Mouse (Mus musculus) midbrain, embryonic 12.5 days (tissue): ENCODE results near the gene Mon1b. TPM values are rescaled to one million over a fixed set of nuclear protein-coding genes. Genes with fewer than 3 reads are reported as not detected.
A peak's percentile ranks its signal among the peaks of the same experiment; 100 is the strongest.

Experiments
- ATAC-seq: fragments of 200-750 bp; cut with Nextera tagmentation; 2 replicates; pipeline ENCODE4 v1.8.0; 2017; ENCODE audit warnings: low read depth, moderate TSS enrichment, moderate library complexity; ENCODE audit not compliant: low FRiP score
- H3K27ac ChIP-seq: fragments of 300-500 bp; sonication (generic); replicated peaks from 2 replicates; pipeline ENCODE4 v1.5.1; 2016; ENCODE audit warnings: mild to moderate bottlenecking
- H3K27me3 ChIP-seq: fragments of 300-500 bp; sonication (generic); 2 replicates; pipeline ENCODE4 v1.6.1; 2016; ENCODE audit warnings: mild to moderate bottlenecking
- H3K36me3 ChIP-seq: fragments of 300-500 bp; sonication (generic); 2 replicates; pipeline ENCODE4 v1.6.1; 2016
- H3K4me1 ChIP-seq: fragments of 300-500 bp; sonication (generic); 2 replicates; pipeline ENCODE4 v1.6.1; 2016
- H3K4me2 ChIP-seq: fragments of 300-500 bp; sonication (generic); replicated peaks from 2 replicates; pipeline ENCODE4 v1.6.1; 2016; ENCODE audit warnings: mild to moderate bottlenecking, moderate library complexity
- H3K4me3 ChIP-seq: fragments of 300-500 bp; sonication (generic); 2 replicates; pipeline ENCODE4 v1.5.1; 2016; ENCODE audit warnings: mild to moderate bottlenecking
- H3K9ac ChIP-seq: fragments of 300-500 bp; sonication (generic); replicated peaks from 2 replicates; pipeline ENCODE4 v1.6.1; 2016; ENCODE audit warnings: mild to moderate bottlenecking, moderate library complexity
- H3K9me3 ChIP-seq: fragments of 300-500 bp; sonication (generic); 2 replicates; pipeline ENCODE4 v1.6.1; 2016; ENCODE audit warnings: mild to moderate bottlenecking
- WGBS: fragments of 180-500 bp; shearing (Covaris S2); methylation state at CpG from one replicate; pipeline ENCODE4 v1.1.7; 2016; 5-methylcytosine and 5-hydroxymethylcytosine counted together
- polyA plus RNA-seq: library from polyadenylated mRNA; unstranded; fragments of >200 nt; fragmentation: Nextera tagmentation; extraction: Ambion mirVana; gene quantifications from 2 replicates; pipeline ENCODE4 v1.2.1, GENCODE M21; 2016

The Mon1b gene
- polyA plus RNA-seq, 1 experiment from 2014 or later, result 11.5 TPM

DNA sequence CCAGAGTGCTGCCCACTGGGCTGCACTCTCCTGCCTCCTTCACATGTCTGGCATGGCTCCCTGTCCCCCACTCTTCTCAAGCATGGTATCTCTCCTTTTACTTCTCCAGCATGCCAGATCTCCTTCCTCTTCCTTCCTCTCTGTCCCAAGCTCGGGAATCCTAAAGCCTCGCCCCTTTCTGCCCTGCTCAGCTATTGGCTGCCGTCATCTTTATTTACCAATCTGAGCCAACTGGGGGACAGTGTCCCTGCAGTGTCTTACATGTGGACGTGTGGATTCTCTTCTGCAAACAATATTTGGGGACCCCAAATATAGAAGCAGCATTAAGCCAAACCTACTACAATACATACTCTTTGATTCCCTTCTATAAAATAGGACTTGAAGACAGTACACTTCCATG lies 17.8 kb downstream of the Mon1b start:
- ATAC-seq, result no peak
- H3K9ac ChIP-seq, result no peak overlapping the region
- H3K4me3 ChIP-seq, result no peak overlapping the region
- H3K36me3 ChIP-seq, result no peaks in the 10 kb centered on the region
- H3K9me3 ChIP-seq, result no peaks in the 10 kb centered on the region
- WGBS, result 64% methylated on average over 4 of the region's 4 CpGs
- no peaks in the 10 kb centered on the region for H3K4me1 ChIP-seq
- no peaks in the 10 kb centered on the region; the same call in 1 of the 2 replicates for H3K27me3 ChIP-seq
- no peak overlapping the region for H3K4me2 ChIP-seq
- no peak overlapping the region for H3K27ac ChIP-seq

DNA sequence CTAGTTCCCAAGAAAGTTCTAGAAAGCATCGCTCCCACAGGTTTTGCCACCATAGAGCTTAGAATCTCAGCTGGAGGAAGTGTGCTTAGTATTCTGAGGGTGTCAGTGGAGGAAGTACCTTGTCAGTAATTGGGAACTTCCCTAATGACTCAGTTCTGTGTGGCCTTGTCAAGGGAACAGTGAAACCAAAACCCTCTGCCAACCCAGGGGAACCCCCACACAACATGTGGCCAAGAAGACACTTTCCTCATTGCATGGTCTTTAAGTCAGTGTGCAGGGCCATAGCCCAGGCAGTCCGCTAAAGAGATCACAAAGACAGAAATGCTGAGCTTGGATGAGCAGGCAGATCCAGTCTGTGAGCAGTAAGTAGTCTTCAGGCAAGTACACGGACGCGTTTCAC lies 20.8 kb downstream of the Mon1b start:
- Histone ChIP-seq H3K27ac (no peak overlapping the region), H3K9ac (no peak overlapping the region), H3K4me2 (no peak overlapping the region), H3K36me3 (no peaks in the 10 kb centered on the region), H3K4me3 (no peak overlapping the region), H3K4me1 (no peaks in the 10 kb centered on the region), H3K9me3 (no peaks in the 10 kb centered on the region), H3K27me3 (no peaks in the 10 kb centered on the region; the same call in 1 of the 2 replicates)
- WGBS, result 91% methylated on average over 5 of the region's 5 CpGs
- ATAC-seq, result no peak

DNA sequence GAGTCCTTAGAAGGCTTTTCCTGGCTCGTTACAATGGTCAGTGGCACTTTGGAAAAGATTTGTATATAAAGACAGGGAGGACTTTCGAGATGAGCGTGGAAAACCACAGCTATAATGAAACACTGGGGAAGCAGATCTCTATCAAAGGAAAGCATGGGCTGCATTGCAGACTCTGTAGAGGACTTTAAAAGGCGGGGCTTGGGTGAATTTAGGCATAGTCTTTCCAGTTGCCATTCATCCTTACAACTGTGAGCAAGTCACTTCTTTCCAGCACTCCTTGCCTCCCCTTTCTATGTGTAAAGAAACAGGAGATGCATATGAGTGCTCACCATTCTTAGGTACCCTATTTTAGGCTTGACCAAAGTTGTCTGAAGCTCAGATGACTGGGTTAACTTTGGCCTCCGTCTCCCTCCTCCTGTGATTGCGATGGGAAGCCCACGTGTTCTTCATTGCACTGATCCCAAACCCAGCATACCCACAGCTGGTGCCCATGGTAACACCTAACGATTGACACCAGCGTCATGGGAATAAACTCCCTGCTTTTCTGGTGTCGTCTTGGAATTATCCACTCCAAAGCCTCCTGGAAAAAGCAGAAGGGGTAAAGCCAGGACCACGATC lies 21.4 kb downstream of the Mon1b start:
- Histone ChIP-seq H3K27ac (no peak overlapping the region), H3K4me2 (no peak overlapping the region), H3K4me1 (no peaks in the 10 kb centered on the region), H3K36me3 (no peaks in the 10 kb centered on the region), H3K27me3 (no peaks in the 10 kb centered on the region; the same call in 1 of the 2 replicates), H3K9ac (no peak overlapping the region), H3K4me3 (no peak overlapping the region), H3K9me3 (no peaks in the 10 kb centered on the region)
- ATAC-seq, result no peak
- 83% methylated on average over 11 of the region's 11 CpGs for WGBS

DNA sequence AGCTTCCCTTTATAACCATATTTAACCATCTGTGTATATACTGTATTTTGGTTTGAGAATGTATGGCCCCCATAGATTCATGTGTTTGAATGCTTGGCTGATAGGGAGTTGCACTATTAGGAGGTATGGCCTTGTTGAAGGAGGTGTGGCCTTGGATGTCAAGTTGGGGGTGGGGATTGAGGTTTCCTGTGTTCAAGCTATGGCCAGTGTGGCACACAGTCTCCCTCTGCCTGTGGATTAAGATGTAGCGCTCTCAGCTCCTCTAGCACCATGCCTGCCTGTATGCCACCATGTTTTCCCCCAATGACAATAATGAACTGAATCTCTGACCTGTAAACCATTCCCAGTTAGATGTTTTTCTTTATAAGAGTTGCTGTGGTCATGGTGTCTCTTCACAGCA lies 24.7 kb downstream of the Mon1b start:
- no peak overlapping the region for H3K9ac ChIP-seq
- WGBS, result 88% methylated on average over 1 of the region's 1 CpGs
- no peaks in the 10 kb centered on the region for H3K27me3 ChIP-seq

DNA sequence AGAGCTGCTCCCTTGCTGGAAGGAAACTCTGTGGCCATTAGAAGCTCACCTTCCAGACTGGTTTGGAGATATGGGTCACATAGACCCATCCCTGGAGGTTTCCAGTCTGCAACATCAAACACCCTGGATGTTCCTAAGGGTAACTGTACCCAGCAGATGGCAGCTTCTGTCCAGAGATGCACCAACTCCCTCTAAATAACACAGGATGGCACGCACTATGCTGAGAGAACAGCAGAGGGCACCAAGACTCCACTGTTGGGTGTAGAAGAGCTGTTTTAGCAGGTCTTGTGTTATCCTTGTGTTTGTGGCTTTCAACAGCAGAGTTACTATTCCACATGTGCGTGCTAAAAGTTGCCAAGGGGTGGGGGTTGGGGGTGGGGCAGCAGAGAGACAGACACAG lies 29.2 kb downstream of the Mon1b start:
- Histone ChIP-seq H3K9me3 (no peaks in the 10 kb centered on the region), H3K9ac (no peak overlapping the region), H3K4me2 (no peak overlapping the region), H3K27me3 (no peaks in the 10 kb centered on the region), H3K27ac (no peak overlapping the region), H3K4me1 (0 out of 2 replicates have a peak, but pooled peaks cover 10% of the 10 kb centered on the region), H3K36me3 (no peaks in the 10 kb centered on the region), H3K4me3 (no peak overlapping the region)
- ATAC-seq, result peak; percentile 68
- 6% methylated on average over 2 of the region's 2 CpGs for WGBS

More for the DNA sequence above, 24.7 kb downstream of the Mon1b start:
- Histone ChIP-seq H3K36me3 (no peaks in the 10 kb centered on the region), H3K4me1 (0 out of 2 replicates have a peak, but pooled peaks cover 5% of the 10 kb centered on the region), H3K4me2 (no peak overlapping the region), H3K4me3 (no peak overlapping the region), H3K27ac (no peak overlapping the region), H3K9me3 (no peaks in the 10 kb centered on the region)
- ATAC-seq, result no peak

DNA sequence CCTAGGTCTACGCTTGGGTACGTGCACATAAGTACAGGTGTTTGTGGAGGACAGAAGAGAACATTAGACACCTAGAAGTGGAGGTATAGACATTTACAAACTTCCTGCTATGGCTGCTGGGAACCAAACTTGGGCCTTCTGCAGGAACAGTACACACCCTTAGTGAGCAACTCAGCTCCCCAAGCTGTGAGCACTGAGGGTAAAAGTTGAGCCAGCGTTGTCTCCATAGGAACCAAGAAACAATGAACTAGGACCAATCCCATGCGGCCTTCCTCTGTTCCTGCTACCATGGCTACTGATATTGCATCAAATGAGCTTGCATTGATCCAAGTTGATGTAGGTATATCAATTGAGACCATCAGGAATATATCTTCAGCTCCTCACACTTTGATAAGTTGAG lies 29.6 kb downstream of the Mon1b start:
- Histone ChIP-seq H3K9me3 (no peaks in the 10 kb centered on the region), H3K27me3 (no peaks in the 10 kb centered on the region), H3K4me1 (0 out of 2 replicates have a peak, but pooled peaks cover 10% of the 10 kb centered on the region), H3K4me3 (no peak overlapping the region), H3K9ac (no peak overlapping the region), H3K4me2 (no peak overlapping the region), H3K27ac (no peak overlapping the region), H3K36me3 (no peaks in the 10 kb centered on the region)
- ATAC-seq, result peak; percentile 42
- WGBS, result 54% methylated on average over 4 of the region's 4 CpGs

DNA sequence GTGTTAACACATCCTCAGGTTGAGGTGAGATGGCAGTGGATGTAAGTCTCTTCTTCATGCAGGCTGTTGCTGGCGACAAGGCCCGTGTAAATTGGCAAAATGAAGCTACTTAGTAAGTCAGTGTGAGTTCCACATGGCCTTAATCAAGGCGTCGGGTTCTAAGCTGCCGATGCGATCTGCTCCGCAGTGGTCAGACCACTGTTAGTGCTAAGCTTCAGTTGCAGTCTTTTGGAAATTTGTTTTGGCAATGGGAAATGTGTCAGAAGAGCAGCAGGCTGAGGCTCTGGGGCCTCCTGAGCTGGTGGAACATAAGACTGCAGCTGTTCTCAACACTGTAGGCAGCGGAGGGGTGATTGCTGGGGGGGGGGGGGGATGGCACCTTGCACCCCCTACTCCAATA lies 30.6 kb downstream of the Mon1b start:
- ATAC-seq, result no peak
- Histone ChIP-seq H3K4me1 (0 out of 2 replicates have a peak, but pooled peaks cover 10% of the 10 kb centered on the region), H3K9me3 (no peaks in the 10 kb centered on the region), H3K36me3 (no peaks in the 10 kb centered on the region), H3K4me2 (no peak overlapping the region), H3K4me3 (no peak overlapping the region), H3K27ac (no peak overlapping the region), H3K27me3 (no peaks in the 10 kb centered on the region), H3K9ac (no peak overlapping the region)
- 75% methylated on average over 8 of the region's 8 CpGs for WGBS

DNA sequence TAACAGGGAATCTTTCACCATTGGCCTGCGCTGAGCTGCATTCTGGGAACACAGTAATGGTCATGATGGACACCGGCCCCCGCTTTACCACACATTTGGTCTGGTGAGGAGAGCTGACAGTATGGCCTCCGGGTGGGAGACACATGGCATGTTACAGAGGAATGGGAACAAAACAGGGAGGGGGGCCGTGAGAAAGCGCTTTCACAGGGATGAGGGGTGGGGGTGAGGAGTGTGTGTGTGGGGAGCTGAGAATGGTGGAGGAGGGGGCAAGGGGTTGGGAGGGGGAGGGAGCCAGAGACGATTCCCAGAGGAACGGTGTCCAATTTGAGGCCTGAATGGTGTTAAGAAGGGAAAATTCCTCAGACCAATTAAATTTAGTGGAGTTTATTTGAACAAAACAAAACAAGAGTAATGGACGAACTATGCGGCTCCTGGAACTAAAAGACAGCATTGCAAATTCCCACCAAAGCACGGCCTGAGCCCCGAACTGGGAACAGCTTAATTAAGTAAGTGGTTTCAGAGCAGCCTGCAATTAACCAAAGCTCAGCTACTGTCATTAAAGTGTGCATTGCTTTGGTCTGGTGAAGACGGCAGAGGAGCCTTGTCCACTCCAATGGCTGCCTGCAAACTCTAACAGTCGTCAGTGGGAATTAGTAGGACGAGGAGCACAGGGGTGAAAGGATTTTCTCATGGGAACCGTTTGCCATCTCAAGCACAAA lies 31.5 kb downstream of the Mon1b start:
- peak; percentile 31 for ATAC-seq
- H3K9me3 ChIP-seq, result no peaks in the 10 kb centered on the region
- no peak overlapping the region for H3K4me3 ChIP-seq
- H3K4me1 ChIP-seq, result 0 out of 2 replicates have a peak, but pooled peaks cover 10% of the 10 kb centered on the region
- no peak overlapping the region for H3K4me2 ChIP-seq
- H3K27ac ChIP-seq, result no peak overlapping the region
- no peaks in the 10 kb centered on the region for H3K27me3 ChIP-seq
- H3K36me3 ChIP-seq, result no peaks in the 10 kb centered on the region
- H3K9ac ChIP-seq, result no peak overlapping the region
- WGBS, result 66% methylated on average over 16 of the region's 16 CpGs

DNA sequence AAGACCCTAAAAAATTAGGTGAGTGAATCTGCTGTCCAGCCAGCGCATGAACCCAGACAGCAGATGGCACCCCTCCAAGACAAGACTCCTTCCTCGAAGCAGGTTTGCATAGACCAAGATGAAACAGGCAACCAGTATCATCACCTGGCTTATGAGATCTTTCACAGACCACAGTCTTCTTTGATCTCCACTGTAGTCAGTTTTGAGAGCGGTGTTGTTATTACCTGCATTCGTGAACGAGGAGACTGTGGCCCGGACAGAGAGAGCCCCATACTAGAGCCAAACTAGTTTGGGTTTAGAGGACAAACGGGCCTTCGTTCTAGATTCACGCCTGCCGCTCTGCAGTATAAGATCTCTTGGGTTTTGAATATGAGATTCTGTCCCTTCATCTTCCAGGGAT lies 34.5 kb downstream of the Mon1b start:
- Histone ChIP-seq H3K27ac (no peak overlapping the region), H3K9ac (no peak overlapping the region), H3K4me3 (no peak overlapping the region), H3K27me3 (no peaks in the 10 kb centered on the region), H3K36me3 (no peaks in the 10 kb centered on the region), H3K4me1 (peaks cover 10% of the 10 kb centered on the region; the same call in 1 of the 2 replicates), H3K9me3 (no peaks in the 10 kb centered on the region), H3K4me2 (no peak overlapping the region)
- no peak for ATAC-seq
- WGBS, result 87% methylated on average over 10 of the region's 10 CpGs

DNA sequence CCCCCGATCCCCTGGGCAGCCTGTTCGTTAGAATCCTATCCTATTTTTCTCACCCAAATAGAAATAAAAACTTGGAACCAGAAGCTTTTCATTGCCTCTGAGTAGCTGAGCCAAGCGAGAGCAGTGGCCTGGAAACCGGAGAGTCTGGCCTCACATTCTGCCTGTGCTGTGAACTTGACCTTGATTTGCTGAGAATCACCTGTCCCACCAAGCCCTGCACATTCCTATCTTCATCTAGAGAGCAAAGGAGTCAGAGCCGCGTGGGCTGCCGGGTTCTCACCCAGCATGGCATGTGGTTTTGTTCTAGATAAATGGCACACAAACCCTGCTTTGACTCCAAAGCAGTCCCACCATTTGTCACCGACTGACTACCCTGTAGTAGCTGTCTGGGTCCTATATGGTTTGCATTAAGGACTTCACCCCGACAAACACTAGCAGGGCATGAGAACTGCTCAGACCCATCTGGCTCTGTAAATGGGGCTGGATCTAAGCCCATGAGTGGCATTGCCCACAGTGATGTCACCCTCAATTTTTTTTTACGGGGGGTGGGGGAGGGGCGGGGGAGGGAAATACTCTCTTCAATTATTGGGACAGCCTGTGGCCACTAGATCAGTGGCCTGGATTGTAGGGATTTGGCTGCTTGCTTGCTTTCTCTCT lies 37.3 kb downstream of the Mon1b start:
- H3K9ac ChIP-seq, result no peak overlapping the region
- WGBS, result 76% methylated on average over 11 of the region's 11 CpGs
- peaks cover 3% of the 10 kb centered on the region; the same call in 1 of the 2 replicates for H3K4me1 ChIP-seq
- H3K4me2 ChIP-seq, result no peak overlapping the region
- H3K36me3 ChIP-seq, result no peaks in the 10 kb centered on the region
- H3K4me3 ChIP-seq, result no peak overlapping the region
- H3K27me3 ChIP-seq, result no peaks in the 10 kb centered on the region
- no peak for ATAC-seq
- H3K9me3 ChIP-seq, result no peaks in the 10 kb centered on the region
- H3K27ac ChIP-seq, result no peak overlapping the region

DNA sequence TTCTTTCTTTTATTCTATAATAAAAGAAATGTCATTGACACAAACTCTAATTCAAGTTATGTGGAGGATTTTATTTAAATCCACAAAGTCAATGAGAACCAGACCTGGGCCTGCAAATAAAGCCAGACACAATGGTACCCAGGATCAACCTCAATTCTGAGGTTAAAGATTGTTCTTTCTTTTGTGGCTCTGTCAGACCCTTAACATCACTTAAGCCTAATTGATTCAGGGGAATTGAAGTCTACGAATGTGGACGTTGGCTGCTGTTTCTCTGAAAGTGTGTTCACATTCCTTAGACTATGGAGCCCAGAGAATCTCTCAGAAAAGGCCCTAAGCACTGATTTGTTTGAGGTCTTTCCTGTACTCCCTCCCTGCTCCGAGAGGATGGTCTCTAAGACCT lies 37.9 kb downstream of the Mon1b start:
- Histone ChIP-seq H3K36me3 (no peaks in the 10 kb centered on the region), H3K9ac (no peak overlapping the region), H3K9me3 (no peaks in the 10 kb centered on the region), H3K27ac (no peak overlapping the region), H3K4me3 (no peak overlapping the region), H3K27me3 (no peaks in the 10 kb centered on the region), H3K4me2 (no peak overlapping the region), H3K4me1 (peaks cover 3% of the 10 kb centered on the region; the same call in 1 of the 2 replicates)
- 25% methylated on average over 3 of the region's 3 CpGs for WGBS
- ATAC-seq, result no peak

DNA sequence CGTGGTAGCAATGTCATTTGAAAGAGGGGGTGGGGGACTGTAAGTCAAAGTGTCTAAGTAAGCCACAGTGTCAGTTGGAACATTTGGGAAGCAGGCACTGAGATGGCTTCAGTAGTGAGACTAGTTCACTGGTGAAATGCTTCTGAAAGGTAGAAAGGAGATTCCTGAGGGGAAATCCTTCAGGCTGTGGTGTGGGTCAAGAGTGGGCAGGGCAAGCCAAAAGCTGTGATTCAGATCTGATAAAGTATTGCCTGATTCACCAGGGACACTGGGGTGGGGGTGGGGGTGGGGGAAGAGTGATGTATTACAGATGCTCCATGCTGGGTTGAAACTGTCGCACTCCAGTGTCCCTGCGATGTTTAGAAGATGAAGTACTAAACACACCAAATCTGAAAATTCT lies 39.2 kb downstream of the Mon1b start:
- Histone ChIP-seq H3K4me2 (no peak overlapping the region), H3K36me3 (no peaks in the 10 kb centered on the region)
- WGBS, result 89% methylated on average over 3 of the region's 3 CpGs

More for the DNA sequence above, 39.2 kb downstream of the Mon1b start:
- Histone ChIP-seq H3K4me1 (peaks cover 3% of the 10 kb centered on the region; the same call in 1 of the 2 replicates), H3K4me3 (no peak overlapping the region), H3K27ac (no peak overlapping the region), H3K27me3 (no peaks in the 10 kb centered on the region), H3K9me3 (no peaks in the 10 kb centered on the region), H3K9ac (no peak overlapping the region)
- no peak for ATAC-seq
